ENCODE assay signal across 8 mouse cellular contexts in the genomic region with DNA sequence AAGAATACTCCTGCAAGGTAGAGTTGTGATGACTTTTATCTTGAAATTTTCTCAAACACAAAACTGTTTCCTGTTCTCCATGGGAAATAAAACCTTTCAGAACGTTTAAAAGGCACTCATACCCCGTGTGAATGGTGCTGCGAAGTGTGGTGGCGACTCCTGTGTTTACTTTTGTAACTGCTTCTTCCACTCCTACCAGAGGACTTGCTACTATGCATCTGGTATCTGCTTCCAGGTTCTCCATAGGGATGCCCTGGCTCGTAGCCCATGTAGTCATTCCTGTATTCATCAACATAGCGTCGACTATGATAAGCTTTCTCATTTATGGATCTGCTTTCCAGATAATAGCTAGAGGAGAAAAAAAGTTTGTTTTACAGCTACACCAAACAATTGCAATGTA. TPM values are rescaled to one million over a fixed set of nuclear protein-coding genes. Genes with fewer than 3 reads are reported as not detected.
DNase-seq lines count a peak whose midpoint lies in the region; ATAC-seq and TF ChIP-seq lines count a peak whose summit lies in the region.

No protein-coding gene starts in this region.

- no peak overlapping the region for H3K27ac ChIP-seq in heart, embryonic 16.5 days (ENCODE audit: low read length)
- no peak overlapping the region for H3K27ac ChIP-seq in testis, adult 2 months (ENCODE audit: control insufficient read depth, insufficient read depth, low read depth, low read length)
- no peak overlapping the region for H3K27ac ChIP-seq in forebrain, embryonic 12.5 days

- no peak for TF ChIP-seq POLR2A in testis, adult 2 months (IDR thresholded peaks at IDR 0.05; ENCODE audit: control insufficient read depth, low read depth, low read length)

- peaks cover 45% of the 10 kb centered on the region for H3K36me3 ChIP-seq in heart, embryonic 16.5 days (ENCODE audit: control insufficient read depth, insufficient read depth)
- H3K36me3 ChIP-seq in testis, adult 2 months (ENCODE audit: control insufficient read depth, insufficient read depth, low read length): peaks cover 3% of the 10 kb centered on the region
- H3K36me3 ChIP-seq in forebrain, embryonic 12.5 days (replicated peaks): peaks cover 49% of the 10 kb centered on the region

- no peak for DNase-seq in heart, adult 8-10 months (ENCODE audit: low spot score)
- no peak for DNase-seq in testis, postnatal 14 days (ENCODE audit: low spot score)
- peak; percentile 56 for DNase-seq in induced T-regulatory cell, adult 2 months (ENCODE audit: low read depth)
- no peak for DNase-seq in spleen, adult 18-20 months
- no peak for DNase-seq in adrenal gland, adult 8-10 months

- no peak for TF ChIP-seq CTCF in testis, adult 2 months (IDR thresholded peaks at IDR 0.05; ENCODE audit: control insufficient read depth, insufficient read depth, insufficient replicate concordance, low read depth, low read length)

- no peak overlapping the region for H3K9ac ChIP-seq in heart, embryonic 16.5 days (ENCODE audit: low read length)
- no peak overlapping the region for H3K9ac ChIP-seq in forebrain, embryonic 12.5 days

- H3K4me2 ChIP-seq in heart, embryonic 16.5 days (ENCODE audit: low read depth, low read length): peak overlapping the region; percentile 90; the same call in 1 of the 2 replicates
- H3K4me2 ChIP-seq in forebrain, embryonic 12.5 days: no peak overlapping the region

- H3K4me1 ChIP-seq in heart, embryonic 16.5 days (ENCODE audit: control insufficient read depth, insufficient read depth, low read length): peaks cover 17% of the 10 kb centered on the region
- peaks cover 2% of the 10 kb centered on the region; the same call in 1 of the 2 replicates for H3K4me1 ChIP-seq in testis, adult 2 months (ENCODE audit: control insufficient read depth, insufficient read depth, low read length)
- H3K4me1 ChIP-seq in forebrain, embryonic 12.5 days: peaks cover 18% of the 10 kb centered on the region

- H3K4me3 ChIP-seq in heart, embryonic 16.5 days (ENCODE audit: low read length): peak overlapping the region; percentile 15
- peak overlapping the region; percentile 34; the same call in 1 of the 2 replicates for H3K4me3 ChIP-seq in testis, adult 2 months (ENCODE audit: control insufficient read depth, low read depth, low read length)
- H3K4me3 ChIP-seq in forebrain, embryonic 12.5 days (replicated peaks): no peak overlapping the region

- whole genome bisulfite sequencing in heart, embryonic 16.5 days: 29% methylated on average over 7 of the region's 7 CpGs
- WGBS in forebrain, embryonic 12.5 days: 78% methylated on average over 7 of the region's 7 CpGs

- no peaks in the 10 kb centered on the region for H3K27me3 ChIP-seq in heart, embryonic 16.5 days (ENCODE audit: control insufficient read depth, insufficient read depth, low read length)
- H3K27me3 ChIP-seq in testis, adult 2 months (ENCODE audit: control insufficient read depth, insufficient read depth, low read length): no peaks in the 10 kb centered on the region
- H3K27me3 ChIP-seq in forebrain, embryonic 12.5 days: no peaks in the 10 kb centered on the region

- no peaks in the 10 kb centered on the region for H3K9me3 ChIP-seq in heart, embryonic 16.5 days (replicated peaks; ENCODE audit: control insufficient read depth, low read length)
- no peaks in the 10 kb centered on the region for H3K9me3 ChIP-seq in forebrain, embryonic 12.5 days

- no peak for ATAC-seq in heart, embryonic 16.5 days (replicated peaks; ENCODE audit: extremely low read depth, insufficient read depth, low FRiP score)
- no peak for ATAC-seq in forebrain, embryonic 12.5 days (ENCODE audit: low FRiP score)

RNA-seq across cellular contexts. Expression of a gene that starts 2.9 kb away (rescaled TPM):
- 124 and 151 TPM in 2 replicates for polyA plus RNA-seq in heart, embryonic 16.5 days (2015; fragmentation: Nextera tagmentation; extraction: Ambion mirVana)
- total RNA-seq in heart, adult 8-10 months (2022): 10 to 100 TPM; 35.5 to 62.3 (median 46.7) TPM
- polyA plus RNA-seq in testis, adult 2 months (2012; rRNA removed): 20.8 and 27.8 TPM in 2 replicates
- 100 to 1,000 TPM in 3 of 4 experiments, 10 to 100 TPM in 1; 95.7 to 222 (median 184) TPM for total RNA-seq in adrenal gland, adult 8-10 months (2022)
- 149 and 159 TPM in 2 replicates for polyA plus RNA-seq in forebrain, embryonic 12.5 days (2016; fragmentation: Nextera tagmentation; extraction: Ambion mirVana)

RNA-seq across cellular contexts. Expression of a gene that starts 24.0 kb away (rescaled TPM):
- 24.6 and 25.4 TPM in 2 replicates for polyA plus RNA-seq in heart, embryonic 16.5 days (2015; fragmentation: Nextera tagmentation; extraction: Ambion mirVana)
- 10 to 100 TPM in 3 of 4 experiments, 1 to 10 TPM in 1; 10.0 to 15.4 (median 14.4) TPM for total RNA-seq in heart, adult 8-10 months (2022)
- 8.0 and 8.3 TPM in 2 replicates for polyA plus RNA-seq in testis, adult 2 months (2012; rRNA removed)
- total RNA-seq in adrenal gland, adult 8-10 months (2022): 10 to 100 TPM; 20.9 to 27.8 (median 26.4) TPM
- 57.9 and 65.0 TPM in 2 replicates for polyA plus RNA-seq in forebrain, embryonic 12.5 days (2016; fragmentation: Nextera tagmentation; extraction: Ambion mirVana)

RNA-seq across cellular contexts. Expression of a gene that starts 24.3 kb away (rescaled TPM):
- 35.2 and 37.7 TPM in 2 replicates for polyA plus RNA-seq in heart, embryonic 16.5 days (2015; fragmentation: Nextera tagmentation; extraction: Ambion mirVana)
- total RNA-seq in heart, adult 8-10 months (2022): 10 to 100 TPM; 15.9 to 21.5 (median 18.7) TPM
- 13.4 and 14.8 TPM in 2 replicates for polyA plus RNA-seq in testis, adult 2 months (2012; rRNA removed)
- 10 to 100 TPM; 37.9 to 44.4 (median 41.1) TPM for total RNA-seq in adrenal gland, adult 8-10 months (2022)
- polyA plus RNA-seq in forebrain, embryonic 12.5 days (2016; fragmentation: Nextera tagmentation; extraction: Ambion mirVana): 47.5 and 49.4 TPM in 2 replicates

RNA-seq across cellular contexts. Expression of a gene that starts 28.3 kb away (rescaled TPM):
- 183 and 186 TPM in 2 replicates for polyA plus RNA-seq in heart, embryonic 16.5 days (2015; fragmentation: Nextera tagmentation; extraction: Ambion mirVana)
- 10 to 100 TPM; 60.2 to 64.3 (median 62.1) TPM for total RNA-seq in heart, adult 8-10 months (2022)
- 92.7 and 99.2 TPM in 2 replicates for polyA plus RNA-seq in testis, adult 2 months (2012; rRNA removed)
- 100 to 1,000 TPM; 104 to 116 (median 109) TPM for total RNA-seq in adrenal gland, adult 8-10 months (2022)
- polyA plus RNA-seq in forebrain, embryonic 12.5 days (2016; fragmentation: Nextera tagmentation; extraction: Ambion mirVana): 509 and 526 TPM in 2 replicates
